Mouse (Mus musculus): ENCODE measurements around the gene Tgif1.

GRCm38 (mm10) chr17:70810795-70811194 is 42.6 kb downstream of the Tgif1 start:
- TF ChIP-seq MAZ (IDR thresholded peaks at IDR 0.05; ENCODE audit: low read depth, low read length) (no peak), CTCF (conservative IDR thresholded peaks at IDR 0.05 in 1 of 2, IDR thresholded peaks at IDR 0.05 in 1 of 2; ENCODE audit: low read depth in 2 of 2, low read length in 2 of 2) (no peak), MAFK (IDR thresholded peaks at IDR 0.05; ENCODE audit: insufficient replicate concordance, low read length) (no peak), USF2 (conservative IDR thresholded peaks at IDR 0.05; ENCODE audit: low read depth, low read length) (no peak), POLR2A (IDR thresholded peaks at IDR 0.05; ENCODE audit: low read depth, low read length) (no peak), HCFC1 (IDR thresholded peaks at IDR 0.05; ENCODE audit: low read depth, low read length) (no peak), NELFE (IDR thresholded peaks at IDR 0.05; ENCODE audit: low read depth, low read length) (no peak), EP300 (IDR thresholded peaks at IDR 0.05; ENCODE audit: low read length) (no peak), POLR2AphosphoS2 (IDR thresholded peaks at IDR 0.05; ENCODE audit: low read depth, low read length) (no peak), UBTF (IDR thresholded peaks at IDR 0.05; ENCODE audit: low read depth, low read length) (no peak), SMC3 (IDR thresholded peaks at IDR 0.05; ENCODE audit: low read depth, low read length) (no peak)

Data from CH12.LX (cell line).